Mouse (Mus musculus) erythroblast, embryonic 14.5 days (primary cell): ENCODE data around the gene Gpr107.

Experiments
- GATA1 ChIP-seq: IDR thresholded peaks from 2 replicates; pipeline ENCODE4 v1.6.1; 2012; ENCODE audit warnings: low read length, inconsistent platforms, mixed read lengths
- TAL1 ChIP-seq: IDR thresholded peaks from 3 replicates; pipeline ENCODE4 v1.6.1; 2012; ENCODE audit warnings: low read length, inconsistent platforms, mixed read lengths

- no peak for TF ChIP-seq TAL1
- no peak for TF ChIP-seq GATA1
Measured at GRCm38 (mm10) chr2:31126048-31126447, 26.1 kb upstream of the Gpr107 start.
